Mouse (Mus musculus) midbrain, postnatal 0 days (tissue): ENCODE measurements around the gene Galnt10. TPM values are rescaled to one million over a fixed set of nuclear protein-coding genes. Genes with fewer than 3 reads are reported as not detected.

Experiments used
- ATAC-seq: fragments of 200-750 bp; cut with Nextera tagmentation; 2 replicates; pipeline ENCODE4 v1.8.0; 2017; ENCODE audit warnings: moderate number of reproducible peaks, mild to moderate bottlenecking, moderate TSS enrichment, moderate library complexity; ENCODE audit not compliant: low FRiP score
- DNase-seq: peaks from one replicate; pipeline ENCODE4 v3.0.0-alpha.2; 2015; ENCODE audit warnings: low spot score
- H3K27ac ChIP-seq: fragments of 300-500 bp; sonication (generic); 2 replicates; pipeline ENCODE4 v1.5.1; 2014; ENCODE audit warnings: low read depth, mild to moderate bottlenecking, low read length, mixed read lengths
- H3K27me3 ChIP-seq: fragments of 300-500 bp; sonication (generic); 2 replicates; pipeline ENCODE4 v1.6.1; 2014; ENCODE audit warnings: low read length, control low read depth, mixed read lengths; ENCODE audit not compliant: insufficient read depth
- H3K36me3 ChIP-seq: fragments of 300-500 bp; sonication (generic); 2 replicates; pipeline ENCODE4 v1.6.1; 2014; ENCODE audit warnings: low read length, control low read depth, mixed read lengths; ENCODE audit not compliant: insufficient read depth
- H3K4me1 ChIP-seq: fragments of 300-500 bp; sonication (generic); 2 replicates; pipeline ENCODE4 v1.6.1; 2014; ENCODE audit warnings: mild to moderate bottlenecking, control low read depth, antibody characterized with exemption, low read length, mixed read lengths; ENCODE audit not compliant: insufficient read depth
- H3K4me2 ChIP-seq: fragments of 300-500 bp; sonication (generic); 2 replicates; pipeline ENCODE4 v1.6.1; 2014; ENCODE audit warnings: low read depth, mild to moderate bottlenecking, low read length, mixed read lengths; ENCODE audit not compliant: poor library complexity, severe bottlenecking
- H3K4me3 ChIP-seq: fragments of 300-500 bp; sonication (generic); 2 replicates; pipeline ENCODE4 v1.5.1; 2014; ENCODE audit warnings: low read depth, mild to moderate bottlenecking, low read length, moderate library complexity
- H3K9ac ChIP-seq: fragments of 300-500 bp; sonication (generic); replicated peaks from 2 replicates; pipeline ENCODE4 v1.6.1; 2014; ENCODE audit warnings: mild to moderate bottlenecking, low read length, moderate library complexity, mixed read lengths; ENCODE audit not compliant: poor library complexity, severe bottlenecking
- H3K9me3 ChIP-seq: fragments of 300-500 bp; sonication (generic); 2 replicates; pipeline ENCODE4 v1.6.1; 2016; ENCODE audit warnings: low read length, control low read depth
- CTCF ChIP-seq: IDR thresholded peaks from 2 replicates; pipeline ENCODE4 v1.5.1; 2016; ENCODE audit warnings: antibody characterized with exemption, mild to moderate bottlenecking
- WGBS: fragments of 180-500 bp; shearing (Covaris S2); extraction: QIAGEN DNeasy Blood & Tissue Kit; methylation state at CpG from one replicate; pipeline ENCODE4 v1.1.7; 2014; 5-methylcytosine and 5-hydroxymethylcytosine counted together
- polyA plus RNA-seq: library from polyadenylated mRNA; unstranded; fragments of >200 nt; fragmentation: Nextera tagmentation; extraction: Ambion mirVana; gene quantifications from 2 replicates; pipeline ENCODE4 v1.2.1, GENCODE M21; 2015
- total RNA-seq: library from RNA; depleted of rRNA; stranded (reverse); fragments of >200 nt; gene quantifications from 2 replicates; pipeline ENCODE4 v1.2.3, GENCODE M21; 2014

The Galnt10 gene
- total and polyA plus RNA-seq, 2 experiments from 2014 or later = 11.8 to 26.0 TPM

- ATAC-seq (no peak), DNase-seq (no peak)
- TF ChIP-seq CTCF = no peak
- H3K4me3 ChIP-seq = no peak overlapping the region
- no peaks in the 10 kb centered on the region for H3K4me1 ChIP-seq
- no peak overlapping the region for H3K27ac ChIP-seq
- H3K9ac ChIP-seq = no peak overlapping the region
- H3K4me2 ChIP-seq = no peak overlapping the region
- no peaks in the 10 kb centered on the region for H3K27me3 ChIP-seq
- H3K9me3 ChIP-seq = no peaks in the 10 kb centered on the region
- no peaks in the 10 kb centered on the region for H3K36me3 ChIP-seq
- WGBS = 79% methylated on average over 22 of the region's 22 CpGs
Measured at GRCm38 (mm10) chr11:57708174-57709154, 63.2 kb downstream of the Galnt10 start.

DNA sequence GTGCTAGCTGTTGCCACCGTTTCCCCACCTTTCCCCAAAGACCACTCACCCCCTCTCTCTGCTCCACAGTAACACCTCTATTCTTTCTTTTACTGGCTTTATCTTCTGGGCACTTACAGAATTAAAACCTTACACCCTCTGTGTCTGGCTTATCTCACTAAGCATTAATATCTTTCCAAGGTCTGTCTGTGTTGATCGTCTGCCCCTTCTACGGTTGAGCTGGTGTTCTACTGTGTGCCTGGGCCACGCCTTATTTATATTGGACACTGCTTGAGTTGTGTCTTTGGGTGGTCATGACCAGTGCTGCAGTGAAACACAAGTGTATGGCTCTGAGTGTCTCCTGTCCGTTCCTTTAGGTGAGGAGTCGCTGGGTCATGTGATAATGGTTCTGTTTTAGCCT, 68.7 kb downstream of the Galnt10 start:
- no peaks in the 10 kb centered on the region for H3K4me1 ChIP-seq
- no peak for ATAC-seq
- no peaks in the 10 kb centered on the region for H3K9me3 ChIP-seq
- H3K9ac ChIP-seq = no peak overlapping the region
- H3K4me2 ChIP-seq = no peak overlapping the region
- H3K27ac ChIP-seq = no peak overlapping the region
- no peak for DNase-seq
- H3K27me3 ChIP-seq = no peaks in the 10 kb centered on the region
- TF ChIP-seq CTCF = no peak
- H3K36me3 ChIP-seq = no peaks in the 10 kb centered on the region
- no peak overlapping the region for H3K4me3 ChIP-seq
- WGBS = 88% methylated on average over 6 of the region's 6 CpGs

- ATAC-seq = no peak
- H3K4me1 ChIP-seq = 0 out of 2 replicates have a peak, but pooled peaks cover 6% of the 10 kb centered on the region
- no peak overlapping the region for H3K9ac ChIP-seq
- no peak for TF ChIP-seq CTCF
- H3K27me3 ChIP-seq = no peaks in the 10 kb centered on the region
- no peak overlapping the region for H3K4me3 ChIP-seq
- no peak overlapping the region for H3K27ac ChIP-seq
- no peak for DNase-seq
- H3K36me3 ChIP-seq = no peaks in the 10 kb centered on the region; the same call in 1 of the 2 replicates
- no peaks in the 10 kb centered on the region for H3K9me3 ChIP-seq
- 41% methylated on average over 3 of the region's 3 CpGs for WGBS
- no peak overlapping the region for H3K4me2 ChIP-seq
Measured at GRCm38 (mm10) chr11:57716721-57717120, 71.5 kb downstream of the Galnt10 start.

DNA sequence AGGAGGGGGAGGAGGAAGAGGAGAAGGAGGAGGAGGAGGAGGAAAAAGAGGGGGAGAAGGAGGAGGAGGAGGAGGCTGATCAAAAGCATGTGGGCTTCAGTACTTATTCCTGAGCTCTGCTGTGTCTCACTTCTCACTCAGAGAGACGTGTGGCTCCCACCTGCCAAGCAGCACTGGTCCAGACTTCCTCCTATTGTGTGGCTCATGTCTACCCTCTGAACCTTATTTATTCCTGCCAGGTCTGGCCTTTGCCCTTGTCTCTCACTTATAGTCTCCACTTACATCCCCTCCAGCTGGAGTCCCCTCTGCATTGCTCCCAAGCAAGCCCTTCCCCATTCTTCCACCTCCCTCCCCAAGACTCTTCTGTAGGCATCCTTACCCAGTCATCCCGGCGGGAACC, 72.2 kb downstream of the Galnt10 start:
- Histone ChIP-seq H3K4me1 (0 out of 2 replicates have a peak, but pooled peaks cover 6% of the 10 kb centered on the region), H3K4me2 (no peak overlapping the region), H3K9ac (no peak overlapping the region), H3K27me3 (no peaks in the 10 kb centered on the region), H3K4me3 (no peak overlapping the region), H3K27ac (no peak overlapping the region), H3K9me3 (no peaks in the 10 kb centered on the region), H3K36me3 (no peaks in the 10 kb centered on the region; the same call in 1 of the 2 replicates)
- no peak for ATAC-seq
- no peak for TF ChIP-seq CTCF
- 68% methylated on average over 3 of the region's 3 CpGs for WGBS
- no peak for DNase-seq

- no peaks in the 10 kb centered on the region for H3K9me3 ChIP-seq
- 81% methylated on average over 6 of the region's 6 CpGs for WGBS
- ATAC-seq = no peak
Measured at GRCm38 (mm10) chr11:57718081-57718480, 72.8 kb downstream of the Galnt10 start.

DNA sequence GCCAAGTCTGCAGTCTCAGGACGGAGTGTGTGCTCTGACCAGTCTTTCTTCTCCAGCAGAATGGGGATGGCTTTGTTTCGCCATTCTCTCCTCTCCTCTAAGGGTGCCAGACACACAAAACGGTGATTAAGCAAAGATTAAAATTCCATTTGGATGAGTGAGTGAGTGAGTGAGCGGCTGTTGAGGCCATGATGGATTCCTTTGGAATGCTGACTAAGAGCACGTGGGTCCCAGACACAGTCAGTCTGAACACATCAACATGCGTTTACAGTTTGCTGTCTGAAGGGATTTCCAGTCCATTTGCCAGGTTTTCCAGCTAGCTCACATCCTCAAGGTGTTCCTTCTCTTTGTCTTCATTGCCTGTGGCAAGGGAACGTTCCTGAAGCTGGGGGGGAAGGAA, 74.4 kb downstream of the Galnt10 start:
- TF ChIP-seq CTCF = no peak
- no peaks in the 10 kb centered on the region for H3K9me3 ChIP-seq
- no peak overlapping the region for H3K9ac ChIP-seq
- 0 out of 2 replicates have a peak, but pooled peaks cover 6% of the 10 kb centered on the region for H3K4me1 ChIP-seq
- H3K27me3 ChIP-seq = no peaks in the 10 kb centered on the region
- WGBS = 19% methylated on average over 7 of the region's 7 CpGs
- H3K27ac ChIP-seq = no peak overlapping the region
- ATAC-seq = no peak
- H3K4me2 ChIP-seq = no peak overlapping the region
- no peak overlapping the region for H3K4me3 ChIP-seq
- H3K36me3 ChIP-seq = no peaks in the 10 kb centered on the region; the same call in 1 of the 2 replicates
- peak; percentile 56 for DNase-seq

More at GRCm38 (mm10) chr11:57718081-57718480, 72.8 kb downstream of the Galnt10 start:
- H3K4me2 ChIP-seq = no peak overlapping the region
- H3K4me1 ChIP-seq = 0 out of 2 replicates have a peak, but pooled peaks cover 6% of the 10 kb centered on the region
- no peak for TF ChIP-seq CTCF
- H3K27ac ChIP-seq = no peak overlapping the region
- no peak overlapping the region for H3K4me3 ChIP-seq
- H3K36me3 ChIP-seq = no peaks in the 10 kb centered on the region; the same call in 1 of the 2 replicates
- H3K9ac ChIP-seq = no peak overlapping the region
- no peaks in the 10 kb centered on the region for H3K27me3 ChIP-seq
- no peak for DNase-seq
